Mouse (Mus musculus) brain, embryonic 14.5 days (tissue): ENCODE results near the gene Fbxo33.

Source experiments
- CTCF ChIP-seq: fragments of 200-500 bp; IDR thresholded peaks from 2 replicates; pipeline ENCODE4 v1.5.1; 2012; ENCODE audit warnings: inconsistent platforms, mild to moderate bottlenecking, moderate library complexity, borderline replicate concordance; ENCODE audit not compliant: insufficient read depth, insufficient read length; ENCODE audit errors: extremely low read depth
- POLR2A ChIP-seq: fragments of 200-500 bp; IDR thresholded peaks from 2 replicates; pipeline ENCODE4 v1.6.1; 2012; ENCODE audit warnings: mild to moderate bottlenecking, inconsistent platforms, borderline replicate concordance; ENCODE audit not compliant: poor library complexity, insufficient read depth, insufficient read length, severe bottlenecking; ENCODE audit errors: extremely low read depth

DNA sequence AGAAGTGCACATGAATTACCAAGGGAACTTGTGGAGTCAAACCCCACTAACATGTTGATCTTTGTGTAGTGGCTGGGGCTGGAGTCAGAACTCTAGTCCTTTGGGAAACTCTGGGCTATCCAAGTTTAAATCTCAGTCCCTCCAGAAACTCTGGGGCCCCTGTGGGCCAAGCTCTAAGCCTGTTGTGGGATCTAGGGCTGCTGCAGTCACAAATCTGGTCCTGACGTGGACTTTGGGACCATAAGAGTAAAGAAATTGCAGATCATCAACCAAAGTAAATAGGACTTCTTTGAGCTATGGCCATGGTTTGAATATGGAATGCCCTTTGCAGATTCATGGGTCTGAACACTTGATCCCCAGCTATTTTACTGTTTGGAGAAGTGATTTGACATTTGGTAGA is 29.4 kb upstream of the Fbxo33 start:
- TF ChIP-seq CTCF (no peak), POLR2A (no peak)
